ENCODE assay signal across 8 mouse cellular contexts in genomic region chr2:33216645-33217424, GRCm38 (mm10). TPM values are rescaled to one million over a fixed set of nuclear protein-coding genes. Genes with fewer than 3 reads are reported as not detected.
DNase-seq lines count a peak whose midpoint lies in the region; ATAC-seq lines count a peak whose summit lies in the region.

No protein-coding gene starts in this region.

- H3K4me2 ChIP-seq in hindbrain, embryonic 11.5 days (replicated peaks; ENCODE audit: low read depth, low read length) = peak overlapping the region; percentile 85
- H3K4me2 ChIP-seq in liver, embryonic 13.5 days = peak overlapping the region; percentile 57

- H3K27ac ChIP-seq in hindbrain, embryonic 11.5 days (ENCODE audit: low read depth, low read length) = peak overlapping the region; percentile 90
- H3K27ac ChIP-seq in liver, embryonic 13.5 days = peak overlapping the region; percentile 29; the same call in 1 of the 2 replicates

- ATAC-seq in CD4-positive, CD25-positive, alpha-beta regulatory T cell, adult 4 months = no peak
- ATAC-seq in hindbrain, embryonic 11.5 days (ENCODE audit: low FRiP score) = peak; percentile 2; the same call in 1 of the 2 replicates
- ATAC-seq in liver, embryonic 13.5 days (ENCODE audit: low read depth) = no peak

- no peaks in the 10 kb centered on the region for H3K36me3 ChIP-seq in hindbrain, embryonic 11.5 days (ENCODE audit: control insufficient read depth, insufficient read depth, low read length)
- no peaks in the 10 kb centered on the region for H3K36me3 ChIP-seq in liver, embryonic 13.5 days

- no peaks in the 10 kb centered on the region for H3K9me3 ChIP-seq in hindbrain, embryonic 11.5 days (ENCODE audit: control insufficient read depth, low read length)
- no peaks in the 10 kb centered on the region for H3K9me3 ChIP-seq in liver, embryonic 13.5 days (replicated peaks)

- peak overlapping the region; percentile 56 for H3K4me3 ChIP-seq in hindbrain, embryonic 11.5 days (ENCODE audit: low read depth, low read length)
- H3K4me3 ChIP-seq in liver, embryonic 13.5 days (replicated peaks) = peak overlapping the region; percentile 43

- 13% methylated on average over 18 of the region's 18 CpGs for WGBS in hindbrain, embryonic 11.5 days
- 45% methylated on average over 18 of the region's 18 CpGs for WGBS in liver, embryonic 13.5 days (ENCODE audit: insufficient replicate concordance)

- DNase-seq in CD4-positive, CD25-positive, alpha-beta regulatory T cell, adult 2 months (ENCODE audit: low read depth, low spot score) = peak; percentile 19
- DNase-seq in embryo, embryonic 11 days = peak; percentile 46
- peak; percentile 58 for DNase-seq in hindbrain, embryonic 11.5 days (ENCODE audit: low spot score)
- no peak for DNase-seq in liver, embryonic 13.5 days
- peak; percentile 37 for DNase-seq in thymus, postnatal 14 days
- no peak for DNase-seq in right cerebral cortex, postnatal 14 days
- no peak for DNase-seq in layer of hippocampus, postnatal 25 days (ENCODE audit: extremely low spot score in 1 of 2, low spot score in 1 of 2)

- peaks cover 6% of the 10 kb centered on the region for H3K4me1 ChIP-seq in hindbrain, embryonic 11.5 days (replicated peaks; ENCODE audit: control insufficient read depth, insufficient read depth, low read length)
- H3K4me1 ChIP-seq in liver, embryonic 13.5 days (replicated peaks) = peaks cover 28% of the 10 kb centered on the region

- no peaks in the 10 kb centered on the region for H3K27me3 ChIP-seq in hindbrain, embryonic 11.5 days (ENCODE audit: control insufficient read depth, insufficient read depth, low read length)
- H3K27me3 ChIP-seq in liver, embryonic 13.5 days = no peaks in the 10 kb centered on the region

- peak overlapping the region; percentile 71 for H3K9ac ChIP-seq in hindbrain, embryonic 11.5 days (ENCODE audit: low read depth, low read length)
- H3K9ac ChIP-seq in liver, embryonic 13.5 days = peak overlapping the region; percentile 45; the same call in 1 of the 2 replicates

RNA-seq across cellular contexts. Expression of gene Angptl2, which starts 1.0 kb away (rescaled TPM):
- 10 to 100 TPM in 1 of 2 experiments, 1 to 10 TPM in 1; 7.6 to 16.5 TPM for polyA plus RNA-seq in CD4-positive, CD25-positive, alpha-beta regulatory T cell, adult 4 months (2017; shearing (Covaris generic))
- 19.9 and 21.3 TPM in 2 replicates for polyA plus RNA-seq in hindbrain, embryonic 11.5 days (2014; fragmentation: Nextera tagmentation; extraction: Ambion mirVana)
- polyA plus RNA-seq in liver, embryonic 13.5 days (2015; fragmentation: Nextera tagmentation; extraction: Ambion mirVana) = 2.6 and 3.0 TPM in 2 replicates
- 1 to 10 TPM; 1.3 to 1.8 TPM for total RNA-seq in layer of hippocampus, postnatal 25 days (2021)

Comparison
In these comparisons a context has a peak if more than half of its experiments do, and no peak if none do; other contexts are left out.
1. DNase-seq: peak in CD4-positive, CD25-positive, alpha-beta regulatory T cell, adult 2 months (single experiment), embryo, embryonic 11 days (single experiment), hindbrain, embryonic 11.5 days (single experiment) and thymus, postnatal 14 days (single experiment); none in liver, embryonic 13.5 days (single experiment), right cerebral cortex, postnatal 14 days (single experiment) and layer of hippocampus, postnatal 25 days (0 of 2).